Mouse (Mus musculus): ENCODE measurements around the gene Pogk.

The Pogk gene

DNA sequence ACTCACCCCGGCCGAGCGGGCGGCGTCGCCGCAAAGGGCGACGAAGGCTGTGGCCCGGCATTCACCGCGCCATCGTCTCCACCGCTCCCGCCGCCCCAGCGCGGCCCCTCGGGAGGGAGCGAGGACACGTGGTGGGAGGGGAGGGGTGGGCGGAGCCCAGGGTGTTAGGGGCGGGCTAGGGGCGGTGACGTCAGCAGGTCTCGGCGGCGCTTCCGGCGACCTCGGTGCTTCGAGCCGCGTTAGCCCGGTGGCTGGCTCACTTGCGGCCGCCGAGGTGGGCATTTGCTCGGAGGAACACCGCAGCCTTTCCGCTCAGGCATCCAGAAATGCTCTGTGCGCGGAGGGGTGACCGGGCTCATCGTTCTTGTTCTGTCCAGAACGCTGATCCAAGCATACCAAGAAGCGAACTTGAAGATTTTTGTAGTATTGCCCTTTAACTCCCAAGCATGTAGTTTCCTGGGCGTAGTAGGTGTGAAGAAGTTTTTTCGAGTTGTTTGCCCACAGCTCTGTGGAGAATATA is at the start of gene Pogk:
TSS of gene Pogk (minus strand) at position 163 of the 520 bp plus-strand sequence.
- ChIA-PET CTCF (interaction anchor here in 1 of 4 experiments (0.6 kb wide), 1 partner anchor 633 kb away, joined by 7 read pairs; no protein-coding TSS in a partner anchor), POLR2A (no interaction called here)

DNA sequence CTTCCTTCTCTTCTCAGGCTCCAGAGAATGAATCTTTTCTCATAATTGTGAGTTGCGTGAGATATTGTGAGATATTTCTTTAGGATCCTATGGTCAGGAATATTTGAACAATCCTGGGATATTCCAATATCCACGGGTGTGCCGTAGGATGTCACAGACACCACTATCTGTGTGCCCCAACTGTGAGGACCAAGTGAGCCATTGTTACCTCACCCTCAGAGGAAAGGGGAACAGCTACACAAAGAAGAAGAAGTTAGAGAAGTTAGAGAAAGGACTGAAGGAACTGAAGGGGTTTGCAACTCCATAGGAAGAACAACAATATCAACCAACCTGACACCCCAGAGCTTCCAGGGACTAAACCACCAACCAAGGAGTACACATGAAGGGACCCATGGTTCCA is 32.3 kb upstream of the Pogk start:
- POLR2A ChIA-PET: interaction anchor here in 1 of 4 experiments (0.6 kb wide), 1 partner anchor 190 kb away, joined by 7 read pairs; no protein-coding TSS in a partner anchor
- CTCF ChIA-PET: no interaction called here

DNA sequence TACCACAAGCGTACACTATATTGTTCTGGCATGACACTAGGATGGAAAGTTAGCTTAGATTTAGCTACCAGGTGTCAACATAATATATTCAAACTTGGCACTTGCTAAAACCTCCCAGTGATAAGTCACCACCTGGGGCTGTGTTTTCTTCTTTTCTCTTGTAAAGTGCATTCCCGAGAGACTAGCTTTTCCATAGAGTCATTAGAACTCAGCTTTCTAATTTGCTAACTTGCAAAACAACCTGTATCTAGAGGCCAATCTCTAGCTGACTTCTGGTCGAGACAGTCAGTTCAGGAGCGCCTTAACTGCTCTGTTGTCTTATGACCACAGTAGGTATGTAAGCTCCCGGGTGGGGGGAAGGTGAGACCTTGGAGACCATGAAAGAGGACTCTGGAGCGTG is 29.8 kb upstream of the Pogk start:
- ChIA-PET CTCF (interaction anchor here in 1 of 4 experiments (0.5 kb wide), 1 partner anchor 18 kb away, joined by 3 read pairs; no protein-coding TSS in a partner anchor), POLR2A (no interaction called here)

DNA sequence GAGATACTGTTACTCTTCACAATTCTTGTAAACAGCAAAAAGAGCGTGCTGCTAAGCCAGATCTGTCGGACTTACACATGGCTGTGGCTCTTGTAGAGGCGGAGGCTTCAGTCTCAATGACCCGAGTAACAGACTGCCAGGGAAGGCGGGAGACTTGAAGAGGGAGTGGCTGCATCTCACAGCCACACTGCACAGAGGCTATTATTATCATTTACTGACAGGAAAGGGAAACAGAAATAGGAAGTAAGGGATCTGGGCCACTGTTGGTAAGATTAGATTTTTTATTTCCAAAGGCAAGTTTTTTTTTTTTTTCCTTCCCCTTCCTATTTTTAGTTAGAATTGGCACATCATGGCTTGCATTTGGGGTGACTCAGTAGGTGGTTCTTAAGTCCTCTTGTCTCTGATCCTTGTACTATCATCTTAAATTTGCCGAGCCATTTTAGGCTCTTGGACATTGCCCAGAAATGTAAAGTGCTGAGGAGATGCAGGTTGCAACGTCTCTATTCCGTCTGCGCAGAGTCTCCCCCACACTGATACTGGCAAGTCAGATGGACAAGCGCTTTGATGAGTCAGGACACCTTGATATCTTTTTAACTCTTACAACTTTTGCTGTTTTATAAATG is 20.3 kb upstream of the Pogk start:
- CTCF ChIA-PET: no interaction called here
- POLR2A ChIA-PET: no interaction called here

DNA sequence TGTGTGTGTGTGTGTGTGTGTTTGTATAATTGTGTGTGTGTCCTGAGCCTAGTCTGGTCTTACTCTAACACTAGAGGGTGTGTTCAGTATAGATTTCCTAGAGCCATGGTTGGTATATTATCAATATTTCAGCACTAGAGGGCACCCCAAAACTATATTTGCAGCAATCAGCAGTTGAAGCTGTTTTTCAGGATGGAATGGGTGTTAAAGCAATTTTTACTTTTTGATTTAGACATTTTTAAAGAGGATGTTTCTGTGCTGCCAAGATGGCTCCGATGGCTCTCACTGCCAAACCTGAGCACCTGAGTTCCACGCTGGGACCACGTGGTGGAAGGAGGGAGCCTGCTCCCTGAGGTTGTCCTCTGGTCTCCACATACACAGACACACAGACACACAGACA is 19.4 kb upstream of the Pogk start:
- CTCF ChIA-PET: interaction anchor here in 1 of 4 experiments (1.2 kb wide), 1 partner anchor 783 kb away, joined by 4 read pairs; no protein-coding TSS in a partner anchor
- POLR2A ChIA-PET: no interaction called here

DNA sequence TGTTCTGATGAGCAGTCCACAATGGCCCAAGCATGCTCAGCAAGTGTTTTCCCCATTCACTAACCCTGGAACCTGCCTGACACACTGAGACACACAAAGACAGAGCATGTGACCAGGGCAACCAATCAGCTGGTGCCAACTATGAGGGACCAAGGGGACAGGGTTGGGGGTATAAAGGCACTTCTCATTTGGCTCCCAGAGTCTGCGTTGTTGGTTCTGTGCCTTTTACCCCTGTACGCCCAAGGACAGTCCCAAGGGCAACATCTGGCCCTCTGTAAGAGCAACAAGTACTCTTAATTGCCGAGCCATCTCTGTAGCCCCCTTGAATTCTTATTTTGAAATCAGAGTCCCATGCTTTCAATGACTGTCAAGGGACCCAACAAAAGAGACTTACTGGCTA is 2.6 kb upstream of the Pogk start:
- CTCF ChIA-PET: no interaction called here
- POLR2A ChIA-PET: no interaction called here

DNA sequence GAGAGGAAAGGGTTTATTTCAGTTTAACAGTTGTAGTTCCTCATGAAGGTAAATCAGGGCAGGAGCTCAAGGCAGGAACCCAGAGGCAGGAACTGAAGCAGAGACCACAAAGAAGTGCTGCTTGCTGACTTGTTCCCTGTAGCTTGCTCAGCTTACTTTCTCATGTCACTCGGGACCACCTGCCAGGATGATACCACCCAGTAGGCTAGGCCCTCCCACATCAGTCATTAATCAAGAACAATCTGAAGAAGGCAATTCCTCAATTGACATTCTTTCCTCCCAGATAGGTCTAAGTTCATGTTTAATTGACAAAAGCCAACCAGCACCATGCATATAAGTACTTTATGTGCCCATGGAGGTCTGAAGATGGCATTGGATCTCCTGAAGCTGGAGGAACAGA is 1.9 kb upstream of the Pogk start:
- CTCF ChIA-PET: no interaction called here
- POLR2A ChIA-PET: no interaction called here

DNA sequence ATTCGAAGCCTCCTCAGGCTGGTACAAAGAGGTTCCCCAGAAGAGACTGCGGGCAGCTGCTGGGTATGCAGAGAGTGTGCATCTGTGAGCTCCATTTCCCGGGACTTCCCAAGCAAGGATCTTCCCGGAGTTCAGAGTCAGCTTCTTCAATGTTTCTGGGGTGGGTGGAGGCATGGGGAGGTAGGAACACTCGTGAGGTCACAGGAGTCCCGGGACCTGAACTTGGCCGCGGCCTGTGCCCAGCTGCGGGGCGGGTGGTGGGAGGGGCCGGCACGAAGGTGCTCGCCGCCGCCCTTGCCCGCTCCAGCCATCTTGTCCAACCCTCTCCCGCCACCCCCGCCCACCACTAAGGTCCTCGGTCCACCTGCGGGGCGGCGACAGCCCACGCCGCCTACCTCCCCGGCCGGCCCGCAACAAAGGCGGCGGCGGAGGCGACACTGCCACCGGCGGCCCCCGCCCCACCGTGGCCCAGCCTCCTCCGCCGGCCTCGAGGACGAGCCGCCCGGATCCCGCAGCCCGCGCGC is 424 bp downstream of the Pogk start:
- ChIA-PET CTCF (interaction anchor here in 1 of 4 experiments (0.6 kb wide), 1 partner anchor 633 kb away, joined by 7 read pairs; no protein-coding TSS in a partner anchor), POLR2A (interaction anchor here in 2 of 4 experiments (0.5 to 0.7 kb wide), 4 partner anchors 14 to 807 kb away, joined by 3 to 4 read pairs (median 3); partner anchors contain the start of gene Mael (in 1 of the 2))

DNA sequence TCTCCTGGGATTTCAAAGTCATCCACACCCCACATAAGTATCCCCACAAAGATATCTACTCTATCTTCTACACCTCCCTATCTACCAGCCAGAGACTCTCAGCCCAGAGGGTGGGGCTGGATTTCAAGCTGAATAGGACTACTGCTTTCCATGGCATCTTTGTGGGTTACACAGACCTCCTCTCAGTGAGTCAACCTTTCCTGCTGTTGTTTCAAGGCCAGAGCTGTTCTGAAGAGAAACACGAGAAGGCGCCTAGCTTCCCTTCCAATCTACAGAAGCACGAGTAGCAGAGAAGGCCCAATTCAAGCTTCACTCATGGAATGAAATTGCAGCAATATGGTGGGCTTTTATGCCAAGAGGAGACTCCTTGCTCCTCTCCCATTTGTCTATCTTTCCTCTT is 5.8 kb downstream of the Pogk start:
- ChIA-PET POLR2A (interaction anchor here in 2 of 4 experiments (0.6 to 0.7 kb wide), 2 partner anchors 365 to 637 kb away, joined by 4 read pairs; no protein-coding TSS in a partner anchor), CTCF (no interaction called here)

DNA sequence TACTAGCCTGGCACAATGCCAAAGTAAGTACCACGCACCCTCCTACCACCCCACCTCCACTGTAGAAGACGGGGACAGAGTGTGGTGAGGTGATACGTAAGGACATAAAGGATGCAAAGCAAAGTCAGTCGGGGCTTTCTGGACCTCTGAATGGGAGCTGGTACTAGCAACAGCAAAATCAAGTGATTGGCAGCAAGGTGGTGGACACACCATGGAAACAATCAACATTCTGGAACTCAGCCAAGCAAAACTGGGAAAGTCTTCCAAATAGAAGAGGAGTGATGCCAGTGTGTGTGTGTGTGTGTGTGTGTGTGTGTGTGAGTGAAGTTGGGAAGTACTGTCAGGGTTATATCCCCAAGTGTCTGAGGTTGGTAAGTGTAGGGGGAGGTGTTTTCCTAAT is 7.7 kb downstream of the Pogk start:
- ChIA-PET CTCF (no interaction called here), POLR2A (no interaction called here)

DNA sequence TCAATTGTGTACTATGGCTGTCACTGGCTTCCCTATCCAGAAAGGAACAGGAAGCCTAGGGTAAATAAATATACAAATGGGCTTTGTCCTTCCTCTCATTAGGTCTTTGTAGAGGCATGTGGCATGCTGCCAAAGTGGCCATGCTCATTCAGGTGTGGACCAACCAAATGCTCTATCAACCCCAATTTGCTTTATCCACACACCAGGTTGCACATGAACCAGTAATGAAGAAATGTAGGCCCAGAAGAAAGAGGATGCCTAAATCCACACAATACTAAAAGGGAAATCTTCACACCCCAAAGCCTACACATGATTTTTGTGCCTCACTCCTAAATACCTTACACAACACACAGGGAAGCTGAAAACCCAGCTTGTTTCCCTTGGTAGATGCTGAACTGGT is 8.2 kb downstream of the Pogk start:
- ChIA-PET POLR2A (no interaction called here), CTCF (no interaction called here)

DNA sequence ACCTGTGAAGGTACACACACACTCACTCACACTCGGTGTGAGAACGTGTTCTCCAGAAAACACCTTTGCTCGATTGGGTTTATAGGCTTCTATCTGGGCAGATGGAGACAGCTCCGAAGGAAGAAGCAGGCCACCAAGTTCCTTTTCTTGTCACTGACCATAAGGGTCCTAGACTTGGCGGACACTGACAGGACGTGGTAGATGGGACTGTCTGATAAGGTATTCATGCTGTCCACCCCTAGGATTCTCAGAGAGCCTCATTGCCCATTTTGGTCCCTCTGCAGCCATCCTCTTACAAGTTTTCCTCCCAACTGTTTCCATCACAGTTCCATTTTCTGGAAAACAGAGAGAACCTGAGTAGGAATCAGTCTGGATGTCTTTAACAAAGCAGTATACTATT is 13.3 kb downstream of the Pogk start:
- CTCF ChIA-PET: no interaction called here
- POLR2A ChIA-PET: no interaction called here

DNA sequence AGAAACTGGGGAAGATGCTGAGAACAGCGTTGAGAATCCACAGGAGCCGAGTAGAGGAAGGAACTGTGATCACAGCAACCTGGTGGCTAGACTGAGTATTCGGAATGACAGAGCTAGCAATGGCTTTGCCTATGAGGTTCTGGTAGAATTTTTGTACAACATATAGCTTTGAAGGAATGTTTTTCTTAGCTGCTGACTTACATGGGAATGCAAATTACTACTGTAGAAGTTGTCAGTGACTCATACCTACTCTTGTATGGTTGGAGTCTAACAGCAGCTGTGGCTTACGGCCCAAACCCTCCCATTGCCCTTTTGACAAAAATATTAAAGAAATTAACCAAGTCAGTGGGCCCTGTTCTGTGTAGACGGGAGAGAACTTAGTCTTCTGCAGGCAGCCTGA is 14.0 kb downstream of the Pogk start:
- ChIA-PET POLR2A (interaction anchor here in 1 of 4 experiments (0.6 kb wide), 1 partner anchor 13 kb away, joined by 3 read pairs; no protein-coding TSS in a partner anchor), CTCF (interaction anchor here in 1 of 4 experiments (0.6 kb wide), 1 partner anchor 117 kb away, joined by 3 read pairs; no protein-coding TSS in a partner anchor)

DNA sequence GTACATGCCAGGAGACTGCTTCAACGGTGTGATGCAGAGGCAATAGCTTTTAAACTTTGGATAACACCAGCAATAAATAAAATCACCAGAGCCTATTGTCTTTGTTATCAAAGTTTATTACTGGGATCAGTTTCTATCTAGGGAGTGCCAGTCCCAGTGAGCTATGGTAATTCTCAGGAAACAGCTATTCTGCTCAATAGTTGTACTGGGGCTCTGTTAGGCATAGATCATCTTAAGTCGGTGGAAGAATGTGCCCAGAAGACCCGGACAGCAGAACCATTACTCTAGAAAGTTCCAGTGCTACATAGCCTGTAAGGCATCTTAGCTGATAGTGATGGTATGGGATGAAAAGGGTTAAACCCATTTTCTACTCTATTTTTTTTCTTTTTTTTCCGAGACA is 14.9 kb downstream of the Pogk start:
- ChIA-PET CTCF (no interaction called here), POLR2A (interaction anchor here in 1 of 4 experiments (1.1 kb wide), 1 partner anchor 15 kb away, joined by 4 read pairs; no protein-coding TSS in a partner anchor)

DNA sequence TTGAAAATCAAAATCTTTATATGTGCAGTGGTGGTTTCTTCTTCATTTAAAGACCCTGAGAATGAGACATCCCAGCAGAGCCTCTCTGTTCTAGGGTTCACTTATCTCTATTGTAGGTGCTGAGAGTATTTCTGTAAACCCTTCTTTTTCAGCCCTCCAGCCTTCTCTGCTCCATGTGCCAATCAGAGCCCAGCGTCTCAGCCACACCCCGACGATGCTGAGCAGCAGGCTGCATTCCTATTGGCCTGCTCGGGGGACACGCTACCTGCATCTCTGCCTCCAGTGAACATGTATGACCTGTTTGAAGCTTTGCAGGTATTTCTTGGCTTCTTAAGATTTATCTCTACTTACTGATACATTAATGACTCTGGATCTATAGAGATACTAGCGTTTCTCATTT is 18.0 kb downstream of the Pogk start:
- CTCF ChIA-PET: interaction anchor here in 1 of 4 experiments (0.7 kb wide), 1 partner anchor 1586 kb away, joined by 3 read pairs; no protein-coding TSS in a partner anchor
- POLR2A ChIA-PET: interaction anchor here in 1 of 4 experiments (0.6 kb wide), 1 partner anchor 604 kb away, joined by 3 read pairs; no protein-coding TSS in a partner anchor

DNA sequence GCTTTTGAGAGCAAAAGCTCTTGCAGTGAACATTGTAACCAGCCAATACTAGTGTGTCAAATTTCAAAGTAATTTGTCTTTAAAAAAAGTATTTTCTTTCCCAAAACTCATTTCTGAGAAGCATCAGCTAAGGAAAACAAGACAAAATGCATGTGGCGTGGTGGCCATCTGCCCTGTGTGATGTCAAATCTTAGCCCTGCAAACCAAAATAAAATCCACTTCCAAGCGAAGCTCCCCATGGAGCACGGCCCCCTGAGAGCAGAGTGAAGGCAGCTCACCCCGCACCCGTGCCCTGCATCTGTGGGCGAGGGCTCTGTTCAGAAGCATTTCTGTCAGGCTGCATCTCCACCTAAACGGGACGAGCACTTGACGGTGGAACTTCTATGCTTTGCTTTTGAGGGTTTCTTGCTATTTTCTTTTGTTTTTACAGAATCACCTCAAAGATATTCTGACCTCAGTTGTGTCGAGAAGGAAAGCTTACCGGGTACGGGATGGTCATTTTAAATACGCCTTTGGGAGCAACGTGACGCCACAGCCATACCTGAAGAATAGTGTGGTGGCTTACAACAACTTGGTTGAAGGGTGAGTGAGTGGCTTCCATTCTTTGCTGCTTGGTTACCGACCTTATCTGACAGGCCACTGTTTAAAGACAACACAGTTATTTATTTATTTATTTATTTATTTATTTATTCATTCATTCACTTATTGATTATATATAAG is 20.1 kb downstream of the Pogk start:
- POLR2A ChIA-PET: interaction anchor here in 2 of 4 experiments (0.6 to 1.2 kb wide), 5 partner anchors 9 to 1036 kb away, joined by 3 to 5 read pairs (median 4); no protein-coding TSS in a partner anchor
- CTCF ChIA-PET: no interaction called here

DNA sequence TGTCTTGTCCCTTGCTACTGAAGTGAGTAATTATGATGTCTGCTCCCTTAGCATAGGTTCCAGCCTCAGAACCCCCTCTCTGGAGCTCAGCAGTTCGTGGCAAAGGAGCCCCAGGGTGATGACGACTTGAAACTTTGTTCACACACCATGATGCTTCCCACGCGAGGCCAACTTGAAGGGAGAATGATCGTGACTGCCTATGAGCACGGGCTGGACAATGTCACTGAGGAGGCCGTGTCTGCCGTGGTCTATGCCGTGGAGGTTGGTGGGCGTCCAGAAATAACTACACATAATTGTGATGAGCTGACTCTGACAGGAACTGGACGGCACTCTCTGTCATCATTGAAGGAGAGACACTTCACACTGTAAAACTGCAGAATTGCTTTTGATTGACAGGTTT is 21.2 kb downstream of the Pogk start:
- ChIA-PET POLR2A (no interaction called here), CTCF (no interaction called here)

DNA sequence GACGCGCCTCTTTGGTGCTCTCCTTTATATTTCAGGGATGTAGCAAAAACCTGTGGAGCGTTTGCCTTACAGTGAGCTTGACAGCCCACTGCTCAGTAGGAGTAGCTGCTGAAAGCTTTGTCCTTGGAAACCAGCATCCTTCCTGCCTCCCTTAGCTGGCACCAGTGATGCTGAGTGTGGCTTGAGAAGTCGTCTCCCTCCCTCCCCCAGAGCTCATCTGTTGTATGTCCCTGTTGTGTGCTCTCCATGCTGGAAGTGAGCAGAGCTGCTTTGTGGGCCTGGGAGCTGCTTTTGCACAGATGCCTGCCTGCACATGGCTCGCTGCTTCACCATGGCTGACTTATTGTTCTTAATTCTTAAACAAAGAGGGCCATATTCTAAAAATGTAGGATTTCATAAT is 24.2 kb downstream of the Pogk start:
- POLR2A ChIA-PET: no interaction called here
- CTCF ChIA-PET: no interaction called here

DNA sequence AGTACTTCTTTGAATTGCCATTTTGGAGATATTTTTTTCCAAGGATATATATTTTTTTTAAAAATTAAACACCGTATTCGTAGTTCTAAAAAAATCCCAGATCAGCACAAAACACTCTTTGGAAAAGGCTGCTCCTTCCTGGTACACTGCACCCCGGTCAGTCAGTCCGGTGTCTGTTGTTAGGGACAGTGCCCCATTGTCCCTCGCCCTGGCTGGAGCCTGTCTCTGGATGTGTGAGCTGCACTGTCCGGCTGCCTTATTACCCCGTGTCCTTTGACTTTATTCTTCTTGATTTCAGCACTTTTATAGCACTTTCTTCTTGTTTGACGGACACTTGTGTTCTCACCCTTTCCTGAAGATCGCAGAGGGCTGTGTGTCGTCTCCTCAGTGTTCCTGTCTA is 25.0 kb downstream of the Pogk start:
- ChIA-PET CTCF (no interaction called here), POLR2A (no interaction called here)

DNA sequence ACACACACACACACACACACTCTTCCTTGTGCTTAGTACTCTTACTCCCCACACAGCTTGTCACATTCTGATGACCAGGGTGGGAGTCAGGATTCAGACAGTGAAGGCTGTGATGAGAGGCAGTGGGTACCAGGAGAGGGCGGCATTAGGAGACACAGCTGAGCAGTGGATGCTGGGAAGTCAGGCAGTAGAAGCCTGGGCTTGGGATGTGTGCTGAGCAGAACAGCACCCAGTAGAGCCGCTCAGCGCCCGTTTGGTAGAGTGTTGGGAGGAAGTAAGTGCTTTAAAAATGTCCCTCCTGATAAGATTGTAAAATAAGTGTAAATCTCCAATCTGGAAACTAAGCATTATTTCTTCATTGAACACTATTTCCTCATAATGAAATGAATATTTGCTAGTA is 27.0 kb downstream of the Pogk start:
- CTCF ChIA-PET: interaction anchor here in 1 of 4 experiments (0.6 kb wide), 1 partner anchor 715 kb away, joined by 6 read pairs; no protein-coding TSS in a partner anchor
- POLR2A ChIA-PET: no interaction called here

Data from embryonic stem cell, embryonic (primary cell).